Mouse (Mus musculus) lung, adult 2 months (tissue): ENCODE measurements around the gene Fitm2. TPM values are rescaled to one million over a fixed set of nuclear protein-coding genes. Genes with fewer than 3 reads are reported as not detected.
"Not testable (repeated sequence)": the region's sequence is repeated elsewhere in the genome, so short reads cannot be mapped to it uniquely, and the experiment has no call there.

Source experiments
- DNase-seq: peaks from one replicate; pipeline ENCODE4 v3.0.0; 2022
- H3K4me1 ChIP-seq: fragments of 200-500 bp; 2 replicates; pipeline ENCODE4 v1.6.1; 2011; ENCODE audit warnings: low read length; ENCODE audit not compliant: control insufficient read depth, insufficient read depth
- H3K4me3 ChIP-seq: fragments of 200-500 bp; replicated peaks from 2 replicates; pipeline ENCODE3; 2011; ENCODE audit warnings: low read depth, mild to moderate bottlenecking, control low read depth, low read length; ENCODE audit errors: extremely low read depth
- CTCF ChIP-seq: fragments of 200-500 bp; IDR thresholded peaks from 2 replicates; pipeline ENCODE4 v1.5.1; 2011; ENCODE audit warnings: mild to moderate bottlenecking, low read length, control low read depth; ENCODE audit not compliant: insufficient read depth
- POLR2A ChIP-seq: fragments of 200-500 bp; IDR thresholded peaks from 2 replicates; pipeline ENCODE4 v1.6.1; 2011; ENCODE audit warnings: low read depth, mild to moderate bottlenecking, control low read depth, low read length, borderline replicate concordance; ENCODE audit errors: extremely low read depth
- WGBS: fragments of 180-500 bp; shearing (Covaris S2); methylation state at CpG from one replicate; pipeline ENCODE4 v1.1.7; 2018; 5-methylcytosine and 5-hydroxymethylcytosine counted together
- polyA plus RNA-seq: library from polyadenylated mRNA; depleted of rRNA; stranded (reverse); fragments of >200 nt; gene quantifications from 2 replicates; pipeline ENCODE4 v1.2.3, GENCODE M21; 2012

The Fitm2 gene
- polyA plus RNA-seq, 1 experiment: 24.1 TPM

GRCm38 (mm10) chr2:163466771-163467170 lies 5.7 kb downstream of the Fitm2 start:
- DNase-seq: peak; percentile 34
- WGBS: 28% methylated on average over 8 of the region's 8 CpGs
- TF ChIP-seq CTCF (no peak), POLR2A (no peak; the same call in 1 of the 2 replicates)
- no peaks in the 10 kb centered on the region; the same call in 1 of the 2 replicates for H3K4me1 ChIP-seq
- no peak overlapping the region for H3K4me3 ChIP-seq

GRCm38 (mm10) chr2:163464562-163464961 lies 7.9 kb downstream of the Fitm2 start:
- 44% methylated on average over 6 of the region's 6 CpGs for WGBS
- Histone ChIP-seq H3K4me1 (no peaks in the 10 kb centered on the region), H3K4me3 (no peak overlapping the region)
- no peak for DNase-seq
- TF ChIP-seq POLR2A (no peak), CTCF (no peak)

GRCm38 (mm10) chr2:163463998-163464397 lies 8.4 kb downstream of the Fitm2 start:
- Histone ChIP-seq H3K4me1 (no peaks in the 10 kb centered on the region), H3K4me3 (no peak overlapping the region)
- TF ChIP-seq POLR2A (no peak), CTCF (no peak)
- no peak for DNase-seq
- 50% methylated on average over 4 of the region's 4 CpGs for WGBS

GRCm38 (mm10) chr2:163463251-163463769 lies 9.1 kb downstream of the Fitm2 start:
- 55% methylated on average over 10 of the region's 10 CpGs for WGBS
- TF ChIP-seq POLR2A (no peak), CTCF (no peak)
- peaks cover 4% of the 10 kb centered on the region; the same call in 1 of the 2 replicates for H3K4me1 ChIP-seq
- no peak for DNase-seq
- H3K4me3 ChIP-seq: no peak overlapping the region

- TF ChIP-seq CTCF (no peak), POLR2A (no peak)
- DNase-seq: no peak
- Histone ChIP-seq H3K4me1 (peaks cover 4% of the 10 kb centered on the region; the same call in 1 of the 2 replicates), H3K4me3 (no peak overlapping the region)
- WGBS: 75% methylated on average over 11 of the region's 11 CpGs
Observed at GRCm38 (mm10) chr2:163462801-163463200, 9.6 kb downstream of the Fitm2 start.

- Histone ChIP-seq H3K4me3 (no peak overlapping the region), H3K4me1 (peaks cover 4% of the 10 kb centered on the region; the same call in 1 of the 2 replicates)
- TF ChIP-seq POLR2A (no peak), CTCF (no peak)
- WGBS: 79% methylated on average over 5 of the region's 5 CpGs
- DNase-seq: no peak
Observed at GRCm38 (mm10) chr2:163462386-163462785, 10.0 kb downstream of the Fitm2 start.

GRCm38 (mm10) chr2:163461307-163461706 lies 11.1 kb downstream of the Fitm2 start:
- not testable (repeated sequence) for H3K4me1 ChIP-seq, DNase-seq, H3K4me3 ChIP-seq
- 93% methylated on average over 9 of the region's 9 CpGs for WGBS

- WGBS: 88% methylated on average over 8 of the region's 8 CpGs
- H3K4me3 ChIP-seq: no peak overlapping the region
- no peak for TF ChIP-seq CTCF
- no peak for TF ChIP-seq POLR2A
- H3K4me1 ChIP-seq: peaks cover 4% of the 10 kb centered on the region; the same call in 1 of the 2 replicates
- DNase-seq: no peak
Observed at GRCm38 (mm10) chr2:163460622-163461021, 11.8 kb downstream of the Fitm2 start.

- WGBS: 27% methylated on average over 10 of the region's 10 CpGs
- H3K4me3 ChIP-seq: no peak overlapping the region
Observed at GRCm38 (mm10) chr2:163459380-163459779, 13.0 kb downstream of the Fitm2 start.

GRCm38 (mm10) chr2:163458539-163459265 lies 13.7 kb downstream of the Fitm2 start:
- TF ChIP-seq POLR2A (no peak), CTCF (no peak)
- 32% methylated on average over 27 of the region's 27 CpGs for WGBS
- Histone ChIP-seq H3K4me3 (no peak overlapping the region), H3K4me1 (peaks cover 4% of the 10 kb centered on the region; the same call in 1 of the 2 replicates)
- DNase-seq: no peak

More at GRCm38 (mm10) chr2:163459380-163459779, 13.0 kb downstream of the Fitm2 start:
- TF ChIP-seq CTCF: no peak
- TF ChIP-seq POLR2A: no peak
- peaks cover 4% of the 10 kb centered on the region; the same call in 1 of the 2 replicates for H3K4me1 ChIP-seq
- no peak for DNase-seq
